Mouse (Mus musculus) CD4-positive naive resting alpha-beta T cell, adult 76 days (primary cell): ENCODE data around the gene Trdmt1. TPM values are rescaled to one million over a fixed set of nuclear protein-coding genes. Genes with fewer than 3 reads are reported as not detected.

Experiments used
- total RNA-seq: library from RNA; stranded (reverse); gene quantifications from one replicate; pipeline ENCODE4 v1.2.4, GENCODE M21; 2023

The Trdmt1 gene
- 6.1 TPM for total RNA-seq

DNA sequence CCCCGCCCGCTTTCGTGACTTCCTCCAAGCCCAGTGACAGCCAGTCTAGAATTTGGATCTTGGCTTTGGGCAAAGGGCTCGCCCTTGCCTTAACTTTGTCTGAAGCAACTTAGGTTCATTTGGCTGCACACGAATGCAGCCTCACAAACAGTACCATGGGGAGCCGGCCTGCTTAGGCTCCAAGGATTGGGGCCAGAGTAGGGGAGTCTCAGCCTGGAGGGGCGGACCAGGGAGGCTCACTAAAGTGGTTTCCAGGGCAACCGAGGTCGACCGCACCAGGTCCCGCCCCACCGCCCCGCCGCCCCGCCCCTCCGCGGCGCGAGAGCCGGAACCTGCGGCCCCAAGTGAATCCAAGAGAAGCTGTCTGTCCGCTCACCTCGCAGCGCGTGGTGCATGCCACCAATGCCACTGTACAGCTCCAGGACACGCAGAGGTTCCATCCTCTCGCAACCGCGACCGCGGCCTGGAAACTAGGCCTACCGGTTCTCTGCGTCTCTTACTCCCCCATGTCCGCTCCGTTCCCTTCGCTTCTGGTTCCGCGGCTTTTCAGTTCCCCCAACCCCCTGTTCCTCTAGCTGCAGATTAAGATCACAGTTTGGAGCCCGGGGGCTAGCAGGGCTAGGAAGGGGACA lies at the start of gene Trdmt1:
Gene Trdmt1 (minus strand): TSS at position 476 of the 632 bp plus-strand sequence.

DNA sequence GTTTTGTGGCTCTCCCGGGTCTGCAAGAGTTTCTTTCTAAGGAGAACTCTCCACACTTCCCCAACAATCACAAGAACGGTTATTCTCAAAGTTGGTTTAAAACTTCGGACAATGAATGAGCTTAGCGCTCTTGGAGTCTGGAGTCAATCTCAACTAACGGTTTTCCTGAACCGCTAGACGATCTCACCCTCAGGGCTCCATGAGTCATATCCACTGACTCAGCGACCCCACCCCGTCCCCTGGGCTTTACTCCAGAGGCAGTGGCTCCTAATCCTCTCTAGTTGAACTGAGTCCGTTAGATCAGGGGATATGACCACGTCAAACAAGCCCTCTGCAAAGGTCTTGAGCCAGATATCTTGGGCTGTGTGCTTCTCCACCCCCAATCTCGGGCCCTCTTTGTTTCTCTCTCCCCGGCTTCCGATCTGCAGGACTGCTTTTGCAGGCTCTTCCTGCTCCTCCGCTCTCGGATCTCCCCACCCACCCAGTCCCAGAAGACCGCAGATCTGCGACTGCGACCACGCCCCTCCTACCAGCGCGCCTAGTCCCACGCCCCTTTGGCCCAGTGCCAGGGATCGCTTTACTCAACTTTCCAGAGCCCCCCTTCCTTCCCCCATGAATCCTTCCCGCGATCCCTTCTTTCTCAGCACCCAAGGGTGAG lies 29.1 kb upstream of the Trdmt1 start, which contains the start of gene Vim:
Gene Vim (plus strand): TSS at position 520 of the 658 bp plus-strand sequence.

DNA sequence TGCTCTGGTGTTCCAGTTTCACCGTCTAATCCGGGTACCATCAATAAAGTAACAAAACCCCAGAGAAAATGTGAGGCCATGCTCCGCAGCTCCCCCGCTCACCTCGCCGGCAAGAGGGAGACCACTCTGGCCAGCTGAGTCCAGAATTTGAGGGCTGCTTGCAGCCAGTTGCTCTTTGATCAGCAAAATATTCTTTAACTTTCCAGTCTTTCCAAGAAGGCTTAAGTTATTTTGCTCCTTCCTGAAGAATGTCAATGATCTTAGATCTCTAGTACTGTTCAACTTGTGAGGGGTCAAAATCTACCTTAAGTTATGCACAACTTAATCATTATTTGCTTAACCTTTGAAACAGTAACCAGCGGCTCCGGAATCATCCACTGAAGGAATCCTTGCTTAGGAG lies 52.7 kb downstream of the Trdmt1 start, which contains the start of gene Cubn:
Gene Cubn (minus strand): TSS at position 80 of the 400 bp plus-strand sequence.

Other genes with a start within 250 kb of the Trdmt1 start
- gene Cubn, start 52.9 kb downstream of the Trdmt1 start, total RNA-seq: not detected
- gene Vim, start 29.3 kb upstream of the Trdmt1 start, total RNA-seq: 308 TPM
- 63.9 TPM for gene St8sia6, start 249.4 kb upstream of the Trdmt1 start, total RNA-seq